Comparison of ENCODE assay signal across 19 mouse cellular contexts in genomic region chr7:136180996-136181395, GRCm38 (mm10).
DNase-seq lines count a peak whose midpoint lies in the region; ATAC-seq and TF ChIP-seq lines count a peak whose summit lies in the region.
"Had no signal": no experiment of that assay in that cellular context is flagged by ENCODE, and none has a peak within 500 bp of the region (broad histone marks: within the 10 kb centered on the region; RNA-seq: fewer than 3 reads in every experiment).

No protein-coding gene starts in this region.

- H3K9me3 ChIP-seq in forebrain, postnatal 0 days (ENCODE audit: low read length) = no peaks in the 10 kb centered on the region
- no peaks in the 10 kb centered on the region for H3K9me3 ChIP-seq in forebrain, embryonic 15.5 days
- 0 out of 2 replicates have a peak, but pooled peaks cover 5% of the 10 kb centered on the region for H3K9me3 ChIP-seq in neural tube, embryonic 12.5 days
- peaks cover 5% of the 10 kb centered on the region; the same call in 1 of the 2 replicates for H3K9me3 ChIP-seq in midbrain, embryonic 14.5 days (ENCODE audit: control insufficient read depth, low read length)
- H3K9me3 ChIP-seq: limb, embryonic 15.5 days; neural tube, embryonic 13.5 days had no signal

- no peaks in the 10 kb centered on the region for H3K4me1 ChIP-seq in forebrain, postnatal 0 days (ENCODE audit: insufficient read depth)
- peaks cover 11% of the 10 kb centered on the region; the same call in 1 of the 2 replicates for H3K4me1 ChIP-seq in forebrain, embryonic 15.5 days
- H3K4me1 ChIP-seq in neural tube, embryonic 12.5 days = no peaks in the 10 kb centered on the region
- H3K4me1 ChIP-seq in midbrain, embryonic 14.5 days (ENCODE audit: control insufficient read depth, insufficient read depth, low read length) = peaks cover 19% of the 10 kb centered on the region
- no peaks in the 10 kb centered on the region for H3K4me1 ChIP-seq in cerebellum, adult 2 months (ENCODE audit: control insufficient read depth, insufficient read depth, low read length)
- H3K4me1 ChIP-seq: liver, embryonic 15.5 days had no signal

- H3K36me3 ChIP-seq in forebrain, postnatal 0 days (ENCODE audit: insufficient read depth) = no peaks in the 10 kb centered on the region
- H3K36me3 ChIP-seq in forebrain, embryonic 15.5 days = no peaks in the 10 kb centered on the region
- no peaks in the 10 kb centered on the region for H3K36me3 ChIP-seq in neural tube, embryonic 12.5 days
- no peaks in the 10 kb centered on the region for H3K36me3 ChIP-seq in midbrain, embryonic 14.5 days (ENCODE audit: control insufficient read depth, insufficient read depth, low read length)
- H3K36me3 ChIP-seq: limb, embryonic 15.5 days; liver, embryonic 15.5 days; neural tube, embryonic 13.5 days had no signal

- TF ChIP-seq POLR2A in cerebellum, adult 2 months (IDR thresholded peaks at IDR 0.05; ENCODE audit: borderline replicate concordance, insufficient read depth, low read length) = no peak

- WGBS in forebrain, postnatal 0 days = 24% methylated on average over 6 of the region's 6 CpGs
- 26% methylated on average over 6 of the region's 6 CpGs for WGBS in forebrain, embryonic 15.5 days
- WGBS in neural tube, embryonic 12.5 days = 65% methylated on average over 6 of the region's 6 CpGs
- 14% methylated on average over 6 of the region's 6 CpGs for WGBS in midbrain, embryonic 14.5 days
- WGBS in cerebellum, adult 2 months = 25% methylated on average over 6 of the region's 6 CpGs

- no peaks in the 10 kb centered on the region for H3K27me3 ChIP-seq in forebrain, postnatal 0 days (ENCODE audit: insufficient read depth, low read length)
- H3K27me3 ChIP-seq in forebrain, embryonic 15.5 days = 0 out of 2 replicates have a peak, but pooled peaks cover 4% of the 10 kb centered on the region
- no peaks in the 10 kb centered on the region for H3K27me3 ChIP-seq in neural tube, embryonic 12.5 days (replicated peaks)
- H3K27me3 ChIP-seq in midbrain, embryonic 14.5 days (ENCODE audit: control insufficient read depth, insufficient read depth, low read length) = no peaks in the 10 kb centered on the region
- no peaks in the 10 kb centered on the region; the same call in 1 of the 2 replicates for H3K27me3 ChIP-seq in cerebellum, adult 2 months (ENCODE audit: control insufficient read depth, insufficient read depth, low read length)
- H3K27me3 ChIP-seq: limb, embryonic 15.5 days; liver, embryonic 15.5 days; neural tube, embryonic 13.5 days had no signal

- no peak overlapping the region for H3K27ac ChIP-seq in forebrain, postnatal 0 days (ENCODE audit: low read depth, low read length)
- no peak overlapping the region for H3K27ac ChIP-seq in forebrain, embryonic 15.5 days (replicated peaks)
- H3K27ac ChIP-seq in neural tube, embryonic 12.5 days = no peak overlapping the region
- H3K27ac ChIP-seq in midbrain, embryonic 14.5 days (replicated peaks; ENCODE audit: low read depth, low read length) = peak overlapping the region; percentile 67
- H3K27ac ChIP-seq in cerebellum, adult 2 months (ENCODE audit: insufficient read depth, low read length) = no peak overlapping the region
- H3K27ac ChIP-seq: layer of hippocampus, adult 2 months; limb, embryonic 15.5 days; liver, embryonic 15.5 days; neural tube, embryonic 13.5 days had no signal

- peak; percentile 6 for DNase-seq in forebrain, postnatal 0 days
- no peak for DNase-seq in neural tube, embryonic 10.5 days (ENCODE audit: extremely low spot score, low spot score)
- DNase-seq in midbrain, embryonic 14.5 days = peak; percentile 57
- no peak for DNase-seq in thymus, postnatal 36 days
- DNase-seq in cerebellum, adult 2 months = no peak
- DNase-seq: adrenal gland, postnatal 25 days; cerebellum, adult 11-12 months; cerebellum, postnatal 25 days; embryo, embryonic 11 days; kidney, adult 11 months; kidney, postnatal 10 days; layer of hippocampus, postnatal 36 days; thymus, postnatal 25 days had no signal

- no peak for ATAC-seq in forebrain, postnatal 0 days
- ATAC-seq in forebrain, embryonic 15.5 days (replicated peaks) = no peak
- ATAC-seq in neural tube, embryonic 12.5 days (ENCODE audit: low FRiP score, low read depth) = no peak
- ATAC-seq in midbrain, embryonic 14.5 days (ENCODE audit: low FRiP score, low TSS enrichment) = no peak

- H3K9ac ChIP-seq in forebrain, postnatal 0 days = no peak overlapping the region
- H3K9ac ChIP-seq in forebrain, embryonic 15.5 days (replicated peaks) = no peak overlapping the region
- no peak overlapping the region for H3K9ac ChIP-seq in neural tube, embryonic 12.5 days
- H3K9ac ChIP-seq in midbrain, embryonic 14.5 days (replicated peaks; ENCODE audit: low read length) = no peak overlapping the region; the same call in 1 of the 2 replicates
- H3K9ac ChIP-seq: limb, embryonic 15.5 days; liver, embryonic 15.5 days; neural tube, embryonic 13.5 days had no signal

- peak overlapping the region; percentile 22; the same call in 1 of the 2 replicates for H3K4me2 ChIP-seq in forebrain, postnatal 0 days (ENCODE audit: low read depth)
- no peak overlapping the region; the same call in 1 of the 2 replicates for H3K4me2 ChIP-seq in forebrain, embryonic 15.5 days (replicated peaks)
- 0 out of 2 replicates have a peak overlapping the region, but pooled peaks have one; percentile 7 for H3K4me2 ChIP-seq in neural tube, embryonic 12.5 days (replicated peaks)
- H3K4me2 ChIP-seq in midbrain, embryonic 14.5 days (ENCODE audit: low read length) = peak overlapping the region; percentile 39
- H3K4me2 ChIP-seq: limb, embryonic 15.5 days; liver, embryonic 15.5 days; neural tube, embryonic 13.5 days had no signal

- H3K4me3 ChIP-seq in forebrain, postnatal 0 days (ENCODE audit: low read depth, low read length) = no peak overlapping the region
- H3K4me3 ChIP-seq in forebrain, embryonic 15.5 days = no peak overlapping the region
- no peak overlapping the region for H3K4me3 ChIP-seq in neural tube, embryonic 12.5 days
- H3K4me3 ChIP-seq in midbrain, embryonic 14.5 days (replicated peaks; ENCODE audit: low read depth, low read length) = no peak overlapping the region
- H3K4me3 ChIP-seq in cerebellum, adult 2 months (replicated peaks; ENCODE audit: insufficient read depth, low read depth, low read length) = no peak overlapping the region
- H3K4me3 ChIP-seq: layer of hippocampus, adult 2 months; limb, embryonic 15.5 days; liver, embryonic 15.5 days; neural tube, embryonic 13.5 days had no signal

- TF ChIP-seq CTCF in forebrain, postnatal 0 days (IDR thresholded peaks at IDR 0.05; ENCODE audit: low read depth) = no peak
- TF ChIP-seq CTCF in cerebellum, adult 2 months (IDR thresholded peaks at IDR 0.05; ENCODE audit: borderline replicate concordance, insufficient read depth, low read depth, low read length) = no peak

Comparison
In these comparisons a context has a peak if more than half of its experiments do, and no peak if none do; other contexts are left out.
1. DNase-seq: peak in forebrain, postnatal 0 days (single experiment) and midbrain, embryonic 14.5 days (single experiment); none in neural tube, embryonic 10.5 days (single experiment), thymus, postnatal 36 days (0 of 2) and cerebellum, adult 2 months (0 of 2).